Mouse (Mus musculus) embryonic facial prominence, embryonic 13.5 days (tissue): Measurements from ENCODE around the gene Cd200r3. TPM values are rescaled to one million over a fixed set of nuclear protein-coding genes. Genes with fewer than 3 reads are reported as not detected.

ENCODE experiments used
- ATAC-seq: fragments of 200-750 bp; cut with Nextera tagmentation; 2 replicates; pipeline ENCODE4 v1.8.0; 2017; ENCODE audit warnings: low read depth; ENCODE audit not compliant: insufficient number of reproducible peaks, insufficient read depth, low FRiP score, low TSS enrichment
- H3K27ac ChIP-seq: fragments of 300-500 bp; sonication (generic); 2 replicates; pipeline ENCODE4 v1.5.1; 2015; ENCODE audit warnings: moderate library complexity, mild to moderate bottlenecking, inconsistent platforms
- H3K27me3 ChIP-seq: fragments of 300-500 bp; sonication (generic); 2 replicates; pipeline ENCODE4 v1.6.1; 2015; ENCODE audit warnings: mild to moderate bottlenecking, inconsistent platforms
- H3K36me3 ChIP-seq: fragments of 300-500 bp; sonication (generic); 2 replicates; pipeline ENCODE4 v1.6.1; 2015; ENCODE audit warnings: mild to moderate bottlenecking, inconsistent platforms
- H3K4me1 ChIP-seq: fragments of 300-500 bp; sonication (generic); 2 replicates; pipeline ENCODE4 v1.6.1; 2015; ENCODE audit warnings: inconsistent platforms
- H3K4me2 ChIP-seq: fragments of 300-500 bp; sonication (generic); 2 replicates; pipeline ENCODE4 v1.6.1; 2015; ENCODE audit warnings: moderate library complexity, mild to moderate bottlenecking, inconsistent platforms
- H3K4me3 ChIP-seq: fragments of 300-500 bp; sonication (generic); 2 replicates; pipeline ENCODE4 v1.5.1; 2015; ENCODE audit warnings: mild to moderate bottlenecking, inconsistent platforms
- H3K9ac ChIP-seq: fragments of 300-500 bp; sonication (generic); 2 replicates; pipeline ENCODE4 v1.6.1; 2015; ENCODE audit warnings: mild to moderate bottlenecking, inconsistent platforms
- H3K9me3 ChIP-seq: fragments of 300-500 bp; sonication (generic); 2 replicates; pipeline ENCODE4 v1.6.1; 2016; ENCODE audit warnings: inconsistent platforms
- WGBS: fragments of 180-500 bp; shearing (Covaris S2); methylation state at CpG from one replicate; pipeline ENCODE4 v1.1.7; 2015; ENCODE audit warnings: mixed read lengths; 5-methylcytosine and 5-hydroxymethylcytosine counted together
- polyA plus RNA-seq: library from polyadenylated mRNA; unstranded; fragments of >200 nt; fragmentation: Nextera tagmentation; extraction: Ambion mirVana; gene quantifications from 2 replicates; pipeline ENCODE4 v1.2.1, GENCODE M21; 2015

Gene Cd200r3
- polyA plus RNA-seq, 1 experiment from 2014 or later, result not detected

DNA sequence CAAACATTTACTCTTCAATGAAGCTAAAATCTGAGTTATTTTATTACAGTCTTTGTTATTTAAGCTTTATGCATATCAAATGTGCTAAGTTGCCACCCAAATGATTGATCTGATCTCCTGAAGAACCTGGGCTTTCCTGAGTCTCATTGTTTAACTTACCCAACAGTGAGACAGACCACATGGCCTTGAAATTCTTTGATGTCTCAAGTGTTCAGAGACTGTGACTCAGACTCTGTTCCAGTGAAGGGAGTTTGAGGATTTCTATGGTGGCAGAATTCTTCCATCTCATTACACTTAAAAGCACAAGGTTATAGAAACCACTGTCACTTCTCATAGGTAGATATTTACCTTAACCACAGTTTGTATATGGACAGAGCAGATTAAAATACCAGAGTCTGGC lies 32.6 kb downstream of the Cd200r3 start:
- no peaks in the 10 kb centered on the region for H3K27me3 ChIP-seq
- no peak overlapping the region for H3K4me3 ChIP-seq
- H3K4me1 ChIP-seq, result 0 out of 2 replicates have a peak, but pooled peaks cover 5% of the 10 kb centered on the region
- no peak overlapping the region for H3K27ac ChIP-seq
- ATAC-seq, result no peak
- no peak overlapping the region for H3K9ac ChIP-seq
- no peaks in the 10 kb centered on the region for H3K36me3 ChIP-seq
- no peak overlapping the region for H3K4me2 ChIP-seq
- no peaks in the 10 kb centered on the region for H3K9me3 ChIP-seq

DNA sequence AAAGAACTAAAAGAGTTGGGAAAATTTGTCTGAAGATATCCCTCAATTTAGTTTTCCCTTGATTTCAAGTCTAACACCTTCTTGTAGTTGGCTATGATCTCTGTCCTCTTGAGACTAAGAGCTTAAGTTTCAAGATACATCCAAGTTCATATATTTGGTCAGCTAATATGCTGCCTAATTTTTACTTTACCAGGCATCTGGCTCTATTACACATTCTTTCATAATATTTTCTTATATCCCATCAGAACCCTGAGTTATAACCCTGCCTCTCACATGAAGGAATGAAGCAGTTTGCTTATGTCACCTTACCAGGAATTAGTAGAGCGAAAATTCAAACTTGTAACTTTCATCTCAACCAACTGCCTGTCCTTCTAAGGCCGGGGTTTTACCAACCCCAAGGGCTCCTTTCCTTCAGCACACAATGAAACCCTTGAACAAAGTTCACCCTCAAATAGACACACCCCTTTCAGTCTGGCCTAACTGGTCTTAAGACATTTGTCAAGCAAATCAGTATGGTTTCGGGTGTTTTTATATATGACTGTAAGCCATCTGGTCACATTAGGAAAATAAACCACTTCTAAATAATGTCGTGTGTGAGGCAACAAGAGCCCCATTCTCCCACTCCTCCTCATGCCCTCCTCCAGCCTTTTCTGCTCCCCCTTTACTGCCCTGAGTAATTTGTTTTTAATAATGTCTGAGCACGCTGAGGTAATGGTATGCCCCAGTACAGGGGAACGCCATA lies 33.6 kb downstream of the Cd200r3 start:
- Histone ChIP-seq H3K27me3 (no peaks in the 10 kb centered on the region), H3K36me3 (no peaks in the 10 kb centered on the region), H3K4me1 (0 out of 2 replicates have a peak, but pooled peaks cover 5% of the 10 kb centered on the region), H3K27ac (no peak overlapping the region), H3K9me3 (no peaks in the 10 kb centered on the region), H3K4me3 (no peak overlapping the region), H3K9ac (no peak overlapping the region), H3K4me2 (no peak overlapping the region)
- ATAC-seq, result peak; percentile 59; the same call in 1 of the 2 replicates
- WGBS, result 30% methylated on average over 6 of the region's 6 CpGs

DNA sequence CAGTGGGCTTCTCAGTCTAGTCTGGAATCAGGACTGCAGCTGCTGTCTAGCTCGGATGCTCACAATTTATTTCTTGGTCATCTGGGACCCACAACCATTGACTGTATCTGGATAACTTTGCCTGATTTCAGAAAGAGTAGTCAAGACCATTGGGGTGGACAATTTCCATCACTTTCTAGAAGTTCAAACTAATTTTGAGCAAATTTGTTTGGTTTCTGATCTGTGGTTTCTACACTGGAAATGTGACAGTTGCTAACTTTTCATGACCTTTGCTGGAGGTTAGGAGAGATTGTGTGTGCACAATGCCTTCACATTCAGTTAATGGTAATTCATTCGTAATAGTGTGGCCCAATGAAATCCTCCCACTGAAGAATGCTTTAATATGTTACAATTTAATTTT lies 34.7 kb downstream of the Cd200r3 start:
- Histone ChIP-seq H3K4me1 (0 out of 2 replicates have a peak, but pooled peaks cover 5% of the 10 kb centered on the region), H3K36me3 (no peaks in the 10 kb centered on the region), H3K9ac (no peak overlapping the region), H3K4me2 (no peak overlapping the region), H3K9me3 (no peaks in the 10 kb centered on the region), H3K4me3 (no peak overlapping the region), H3K27me3 (no peaks in the 10 kb centered on the region), H3K27ac (no peak overlapping the region)
- WGBS, result 75% methylated on average over 2 of the region's 2 CpGs
- ATAC-seq, result no peak

DNA sequence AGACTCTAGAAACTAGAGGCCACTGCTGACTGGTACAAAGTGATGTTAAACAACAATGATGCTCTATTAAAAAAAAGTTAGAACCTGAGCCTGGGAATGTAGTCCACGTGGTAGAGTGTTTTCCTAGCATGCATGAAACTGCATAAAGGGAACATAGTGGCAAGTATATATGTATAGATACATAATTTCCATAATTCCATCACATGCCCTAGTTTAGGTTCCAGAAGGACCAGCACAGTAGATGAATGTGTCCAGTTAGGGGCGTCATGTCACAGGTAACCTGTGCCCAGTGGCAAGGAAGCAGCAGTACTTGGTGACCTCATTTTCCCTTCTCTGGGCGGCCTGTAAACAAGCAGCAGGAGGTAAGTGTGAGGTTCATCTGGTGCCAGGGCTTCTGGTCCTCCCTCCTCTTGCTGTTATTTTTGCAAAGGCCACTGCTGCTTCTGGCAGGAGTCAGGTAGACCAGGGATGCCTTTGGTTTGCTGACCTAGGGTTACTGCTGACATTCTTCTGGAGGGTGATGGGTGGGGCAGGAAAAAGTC lies 35.9 kb downstream of the Cd200r3 start:
- Histone ChIP-seq H3K4me2 (no peak overlapping the region), H3K27me3 (no peaks in the 10 kb centered on the region), H3K4me1 (0 out of 2 replicates have a peak, but pooled peaks cover 5% of the 10 kb centered on the region), H3K9ac (no peak overlapping the region), H3K9me3 (no peaks in the 10 kb centered on the region), H3K4me3 (no peak overlapping the region), H3K27ac (no peak overlapping the region), H3K36me3 (no peaks in the 10 kb centered on the region)
- WGBS, result 67% methylated on average over 3 of the region's 3 CpGs
- ATAC-seq, result no peak

DNA sequence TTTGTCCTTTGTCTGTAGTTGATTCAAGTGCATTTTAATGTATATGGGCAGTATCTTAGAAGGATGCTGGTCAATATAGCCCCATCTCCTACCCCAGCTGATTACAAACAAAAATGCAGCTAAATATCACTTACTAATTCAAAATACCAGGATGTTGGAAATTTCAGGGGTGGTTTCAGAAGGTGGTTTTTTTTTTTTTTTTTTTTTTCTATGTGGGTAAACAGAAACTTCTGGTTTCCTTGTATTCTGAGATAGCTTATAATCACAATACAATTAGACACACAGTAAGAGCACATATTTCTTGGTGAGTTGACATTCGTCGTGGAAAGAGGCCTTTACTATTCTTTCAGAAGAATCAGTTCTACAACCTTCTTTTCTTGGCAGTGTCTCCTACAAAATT lies 39.5 kb downstream of the Cd200r3 start:
- H3K9ac ChIP-seq, result no peak overlapping the region
- no peaks in the 10 kb centered on the region for H3K27me3 ChIP-seq
- no peak overlapping the region for H3K27ac ChIP-seq
- WGBS, result 76% methylated on average over 2 of the region's 2 CpGs
- no peak overlapping the region for H3K4me2 ChIP-seq
- no peaks in the 10 kb centered on the region for H3K4me1 ChIP-seq
- ATAC-seq, result no peak
- no peak overlapping the region for H3K4me3 ChIP-seq
- no peaks in the 10 kb centered on the region for H3K36me3 ChIP-seq
- H3K9me3 ChIP-seq, result no peaks in the 10 kb centered on the region

DNA sequence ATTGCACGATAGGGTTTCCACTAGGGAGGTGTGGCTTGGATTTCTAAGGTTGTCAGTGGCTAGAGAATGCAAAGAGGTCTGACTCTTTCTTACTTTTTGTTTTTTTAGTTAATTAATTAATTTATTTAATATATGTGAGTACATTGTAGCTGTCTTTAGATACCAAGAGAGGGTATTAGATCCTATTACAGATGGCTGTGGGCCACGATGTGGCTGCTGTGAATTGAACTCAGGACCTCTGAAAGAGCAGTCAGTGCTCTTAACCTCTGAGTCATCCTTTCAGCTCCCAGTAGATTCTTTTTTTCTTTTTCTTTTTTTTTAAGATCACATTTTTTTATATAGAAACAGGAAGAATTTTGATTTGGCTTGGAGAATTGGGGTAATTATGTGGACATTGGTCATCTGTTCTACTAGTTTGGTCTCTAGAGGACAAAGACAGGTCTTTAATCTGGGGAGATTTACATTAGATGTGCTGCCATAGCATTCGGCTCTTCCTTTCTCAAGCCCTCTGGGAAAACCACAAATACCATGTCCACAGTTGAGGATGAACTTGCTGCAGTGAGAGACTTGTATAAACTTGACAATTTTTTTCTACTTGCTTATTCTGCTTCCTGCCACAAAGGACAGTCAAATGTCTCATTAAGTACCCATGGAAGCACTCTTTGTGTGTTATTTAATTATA lies 40.0 kb downstream of the Cd200r3 start:
- no peaks in the 10 kb centered on the region for H3K27me3 ChIP-seq
- ATAC-seq, result no peak
- H3K4me3 ChIP-seq, result no peak overlapping the region
- H3K9ac ChIP-seq, result no peak overlapping the region
- H3K4me2 ChIP-seq, result no peak overlapping the region
- H3K9me3 ChIP-seq, result no peaks in the 10 kb centered on the region
- WGBS, result 64% methylated on average over 3 of the region's 3 CpGs
- H3K4me1 ChIP-seq, result no peaks in the 10 kb centered on the region
- H3K36me3 ChIP-seq, result no peaks in the 10 kb centered on the region
- H3K27ac ChIP-seq, result no peak overlapping the region

DNA sequence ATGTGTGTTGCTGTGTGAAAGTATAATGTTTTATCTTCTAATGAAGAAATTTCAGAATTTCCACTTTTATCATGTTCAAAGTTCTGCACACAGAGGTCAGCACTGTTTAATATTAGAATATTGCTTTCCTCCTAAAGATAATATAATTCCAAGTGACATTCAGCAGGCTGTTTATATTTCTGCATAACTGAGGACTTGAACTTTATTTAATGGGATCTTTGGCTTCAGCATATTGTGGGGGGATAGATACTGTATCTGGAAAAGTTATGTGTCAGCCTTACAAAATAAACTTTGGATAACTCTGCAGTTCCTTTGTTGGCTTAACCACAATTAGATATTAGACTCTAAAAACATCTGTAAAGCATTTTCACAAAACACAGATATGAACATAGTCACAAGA lies 40.6 kb downstream of the Cd200r3 start:
- Histone ChIP-seq H3K9me3 (no peaks in the 10 kb centered on the region), H3K4me1 (no peaks in the 10 kb centered on the region), H3K27ac (no peak overlapping the region), H3K4me2 (no peak overlapping the region), H3K27me3 (no peaks in the 10 kb centered on the region), H3K4me3 (no peak overlapping the region), H3K9ac (no peak overlapping the region), H3K36me3 (no peaks in the 10 kb centered on the region)
- no peak for ATAC-seq

DNA sequence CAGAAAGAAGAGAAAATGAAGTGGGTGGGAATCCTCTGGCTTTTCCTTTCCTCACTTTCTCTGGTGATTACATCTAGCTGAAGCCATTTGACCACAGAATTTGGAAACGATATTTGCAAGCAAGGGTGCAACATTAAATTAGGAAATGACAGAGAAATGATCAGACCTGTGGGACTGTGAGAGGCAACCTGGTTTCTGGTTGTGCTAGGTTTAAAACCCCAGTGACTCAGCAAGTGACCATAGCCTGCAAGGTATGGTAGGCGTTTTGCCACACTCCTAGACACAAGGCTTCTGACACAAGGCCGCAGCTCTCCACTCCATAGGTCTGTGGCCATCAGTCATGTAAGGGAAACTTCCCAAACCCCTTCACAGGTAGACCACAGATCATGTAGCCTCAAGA lies 41.4 kb downstream of the Cd200r3 start:
- 78% methylated on average over 3 of the region's 3 CpGs for WGBS
- Histone ChIP-seq H3K27ac (no peak overlapping the region), H3K9me3 (no peaks in the 10 kb centered on the region), H3K36me3 (no peaks in the 10 kb centered on the region), H3K4me3 (no peak overlapping the region), H3K9ac (no peak overlapping the region), H3K4me2 (no peak overlapping the region), H3K4me1 (no peaks in the 10 kb centered on the region), H3K27me3 (no peaks in the 10 kb centered on the region)
- no peak for ATAC-seq

DNA sequence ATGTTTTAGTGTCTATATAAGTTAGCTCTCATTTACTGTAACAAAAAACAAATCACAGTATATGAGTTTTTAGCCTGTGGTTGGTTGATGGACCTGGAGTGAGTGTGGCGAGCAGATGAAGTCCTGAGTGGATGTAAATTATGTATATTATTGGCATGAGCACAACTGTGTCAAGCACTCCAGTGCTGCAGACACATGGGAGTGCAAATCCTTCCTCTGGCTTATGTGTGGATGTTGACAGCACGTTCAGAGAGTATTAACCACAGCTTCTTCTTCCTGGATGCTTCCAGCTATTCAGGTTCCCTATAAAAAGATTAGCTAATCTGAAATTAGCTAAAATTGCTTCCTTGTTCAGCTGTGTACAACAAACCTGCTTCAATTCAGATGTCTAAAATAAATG lies 42.6 kb downstream of the Cd200r3 start:
- H3K36me3 ChIP-seq, result no peaks in the 10 kb centered on the region
- no peaks in the 10 kb centered on the region for H3K27me3 ChIP-seq
- no peaks in the 10 kb centered on the region for H3K4me1 ChIP-seq
- H3K9me3 ChIP-seq, result no peaks in the 10 kb centered on the region
- ATAC-seq, result no peak
- H3K27ac ChIP-seq, result no peak overlapping the region
- no peak overlapping the region for H3K9ac ChIP-seq
- no peak overlapping the region for H3K4me3 ChIP-seq
- 60% methylated on average over 2 of the region's 2 CpGs for WGBS
- no peak overlapping the region for H3K4me2 ChIP-seq

DNA sequence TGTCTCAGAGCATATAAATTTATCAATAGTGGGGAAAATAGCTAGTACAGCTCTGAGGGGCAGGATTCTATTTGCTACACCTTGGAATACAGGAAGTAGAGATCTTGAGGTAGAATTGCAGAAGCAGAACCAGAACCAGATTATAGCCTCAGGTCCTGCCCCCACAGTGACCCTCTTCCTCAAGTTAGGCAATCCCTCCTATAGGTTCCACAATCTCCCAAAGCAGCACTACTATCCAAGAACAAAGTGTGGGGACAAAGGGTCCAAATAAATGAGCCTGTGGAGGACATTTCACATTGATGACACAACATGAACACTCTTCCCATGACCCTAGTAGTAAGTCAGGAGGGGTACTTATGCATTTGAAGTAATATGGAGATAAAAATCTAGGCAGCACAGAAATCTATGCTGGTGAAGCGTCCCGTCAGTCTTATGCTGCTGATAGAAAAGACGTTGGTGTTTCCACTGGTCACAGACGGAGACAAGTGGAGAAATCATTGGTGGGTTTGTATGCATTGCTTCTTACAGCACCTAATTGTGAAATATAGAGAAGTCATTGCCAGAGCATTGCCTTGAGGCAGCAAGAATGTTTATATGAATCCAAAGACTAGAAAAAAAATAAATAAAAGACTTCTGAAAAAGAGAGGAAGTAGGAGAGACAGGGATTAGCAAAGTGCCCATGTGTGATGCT lies 45.3 kb downstream of the Cd200r3 start:
- no peak for ATAC-seq
- no peaks in the 10 kb centered on the region for H3K9me3 ChIP-seq
- no peaks in the 10 kb centered on the region for H3K27me3 ChIP-seq
- no peak overlapping the region for H3K9ac ChIP-seq
- no peak overlapping the region for H3K4me2 ChIP-seq
- H3K4me3 ChIP-seq, result no peak overlapping the region
- H3K4me1 ChIP-seq, result no peaks in the 10 kb centered on the region
- 85% methylated on average over 4 of the region's 4 CpGs for WGBS
- no peaks in the 10 kb centered on the region for H3K36me3 ChIP-seq
- no peak overlapping the region for H3K27ac ChIP-seq

DNA sequence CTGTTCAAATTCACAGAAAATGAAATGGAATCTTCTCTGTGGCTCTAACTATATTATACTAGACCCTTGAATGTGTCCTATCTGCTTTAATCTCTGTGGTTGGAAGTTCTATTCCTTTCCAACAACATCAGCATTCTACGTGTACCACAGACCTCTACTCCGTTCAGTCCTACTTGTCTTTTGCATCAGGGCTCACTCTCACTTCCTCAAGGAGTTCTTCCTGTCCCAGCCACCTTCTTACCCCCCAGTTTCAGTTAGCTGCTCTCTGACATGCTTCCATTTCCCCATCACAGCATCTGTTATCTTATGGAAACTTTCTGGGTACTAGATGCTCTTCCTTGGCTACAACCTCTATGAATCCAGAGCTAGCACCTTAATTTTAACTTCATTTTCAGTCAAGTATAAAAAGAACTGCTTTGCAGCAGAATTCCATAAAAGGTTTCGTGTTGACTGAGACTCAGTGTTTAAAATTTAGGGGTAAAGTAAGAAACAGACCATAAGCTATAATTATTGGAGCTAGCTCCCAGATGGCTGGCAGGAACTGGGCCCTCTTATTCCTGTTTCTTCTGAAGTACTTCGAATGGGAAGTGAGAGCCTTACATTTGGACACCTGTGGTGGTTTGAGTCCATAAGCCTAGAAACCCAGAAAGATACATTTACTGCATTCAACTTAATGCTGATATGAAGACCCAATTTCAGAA lies 50.0 kb downstream of the Cd200r3 start:
- no peak overlapping the region for H3K27ac ChIP-seq
- H3K9me3 ChIP-seq, result no peaks in the 10 kb centered on the region
- 85% methylated on average over 4 of the region's 4 CpGs for WGBS
- no peak for ATAC-seq
- no peaks in the 10 kb centered on the region for H3K27me3 ChIP-seq
- H3K4me2 ChIP-seq, result no peak overlapping the region
- H3K4me3 ChIP-seq, result no peak overlapping the region
- H3K9ac ChIP-seq, result no peak overlapping the region
- no peaks in the 10 kb centered on the region for H3K4me1 ChIP-seq
- H3K36me3 ChIP-seq, result no peaks in the 10 kb centered on the region
